Mouse (Mus musculus) midbrain, embryonic 12.5 days (tissue): ENCODE measurements around the gene Cdk4. TPM values are rescaled to one million over a fixed set of nuclear protein-coding genes. Genes with fewer than 3 reads are reported as not detected.
"Not testable (repeated sequence)": the region's sequence is repeated elsewhere in the genome, so short reads cannot be mapped to it uniquely, and the experiment has no call there.

Experiments used
- ATAC-seq: fragments of 200-750 bp; cut with Nextera tagmentation; 2 replicates; pipeline ENCODE4 v1.8.0; 2017; ENCODE audit warnings: low read depth, moderate TSS enrichment, moderate library complexity; ENCODE audit not compliant: low FRiP score
- H3K27ac ChIP-seq: fragments of 300-500 bp; sonication (generic); replicated peaks from 2 replicates; pipeline ENCODE4 v1.5.1; 2016; ENCODE audit warnings: mild to moderate bottlenecking
- H3K27me3 ChIP-seq: fragments of 300-500 bp; sonication (generic); 2 replicates; pipeline ENCODE4 v1.6.1; 2016; ENCODE audit warnings: mild to moderate bottlenecking
- H3K36me3 ChIP-seq: fragments of 300-500 bp; sonication (generic); 2 replicates; pipeline ENCODE4 v1.6.1; 2016
- H3K4me1 ChIP-seq: fragments of 300-500 bp; sonication (generic); 2 replicates; pipeline ENCODE4 v1.6.1; 2016
- H3K4me2 ChIP-seq: fragments of 300-500 bp; sonication (generic); replicated peaks from 2 replicates; pipeline ENCODE4 v1.6.1; 2016; ENCODE audit warnings: mild to moderate bottlenecking, moderate library complexity
- H3K4me3 ChIP-seq: fragments of 300-500 bp; sonication (generic); 2 replicates; pipeline ENCODE4 v1.5.1; 2016; ENCODE audit warnings: mild to moderate bottlenecking
- H3K9ac ChIP-seq: fragments of 300-500 bp; sonication (generic); replicated peaks from 2 replicates; pipeline ENCODE4 v1.6.1; 2016; ENCODE audit warnings: mild to moderate bottlenecking, moderate library complexity
- H3K9me3 ChIP-seq: fragments of 300-500 bp; sonication (generic); 2 replicates; pipeline ENCODE4 v1.6.1; 2016; ENCODE audit warnings: mild to moderate bottlenecking
- WGBS: fragments of 180-500 bp; shearing (Covaris S2); methylation state at CpG from one replicate; pipeline ENCODE4 v1.1.7; 2016; 5-methylcytosine and 5-hydroxymethylcytosine counted together
- polyA plus RNA-seq: library from polyadenylated mRNA; unstranded; fragments of >200 nt; fragmentation: Nextera tagmentation; extraction: Ambion mirVana; gene quantifications from 2 replicates; pipeline ENCODE4 v1.2.1, GENCODE M21; 2016

Gene Cdk4
- polyA plus RNA-seq, 1 experiment from 2014 or later, result 2,136 TPM

- peak; percentile 75 for ATAC-seq
- 9% methylated on average over 30 of the region's 30 CpGs for WGBS
- H3K27ac ChIP-seq, result peak overlapping the region; percentile 89
- peak overlapping the region; percentile 76 for H3K4me2 ChIP-seq
- H3K36me3 ChIP-seq, result peaks cover 43% of the 10 kb centered on the region
- no peaks in the 10 kb centered on the region for H3K27me3 ChIP-seq
- H3K9ac ChIP-seq, result peak overlapping the region; percentile 60
- peaks cover 41% of the 10 kb centered on the region for H3K4me1 ChIP-seq
- H3K9me3 ChIP-seq, result no peaks in the 10 kb centered on the region
- peak overlapping the region; percentile 61 for H3K4me3 ChIP-seq
Measured at GRCm38 (mm10) chr10:127069281-127070189, 6.2 kb downstream of the Cdk4 start.

- no peaks in the 10 kb centered on the region for H3K9me3 ChIP-seq
- H3K4me2 ChIP-seq, result peak within 1 kb of the TSS; percentile 76
- 3% methylated on average over 36 of the region's 36 CpGs for WGBS
- ATAC-seq, result peak; percentile 92
- H3K36me3 ChIP-seq, result peaks cover 34% of the 10 kb centered on the region
- H3K4me1 ChIP-seq, result peaks cover 32% of the 10 kb centered on the region
- peaks cover 5% of the 10 kb centered on the region for H3K27me3 ChIP-seq
- H3K27ac ChIP-seq, result peak within 1 kb of the TSS; percentile 89
- peak within 1 kb of the TSS; percentile 69 for H3K9ac ChIP-seq
- H3K4me3 ChIP-seq, result peak within 1 kb of the TSS; percentile 61
Measured at GRCm38 (mm10) chr10:127070190-127071121, 7.1 kb downstream of the Cdk4 start, which contains the start of gene Tspan31. Gene Tspan31, minus strand, starts transcription at chr10:127070264.

- H3K27me3 ChIP-seq, result peaks cover 13% of the 10 kb centered on the region
- H3K4me3 ChIP-seq, result peak overlapping the region; percentile 61
- peak overlapping the region; percentile 52; the same call in 1 of the 2 replicates for H3K27ac ChIP-seq
- H3K9ac ChIP-seq, result peak overlapping the region; percentile 69; the same call in 1 of the 2 replicates
- ATAC-seq, result no peak
- H3K4me1 ChIP-seq, result peaks cover 30% of the 10 kb centered on the region
- H3K9me3 ChIP-seq, result no peaks in the 10 kb centered on the region
- H3K4me2 ChIP-seq, result peak overlapping the region; percentile 76
- H3K36me3 ChIP-seq, result peaks cover 27% of the 10 kb centered on the region
- WGBS, result 79% methylated on average over 9 of the region's 9 CpGs
Measured at GRCm38 (mm10) chr10:127071203-127071602, 7.9 kb downstream of the Cdk4 start.

GRCm38 (mm10) chr10:127072270-127072669 is 8.9 kb downstream of the Cdk4 start:
- not testable (repeated sequence) for H3K4me2 ChIP-seq, H3K9ac ChIP-seq, H3K4me3 ChIP-seq, ATAC-seq, H3K27ac ChIP-seq, H3K9me3 ChIP-seq
- 90% methylated on average over 4 of the region's 4 CpGs for WGBS
- Histone ChIP-seq H3K4me1 (peaks cover 26% of the 10 kb centered on the region), H3K36me3 (peaks cover 16% of the 10 kb centered on the region), H3K27me3 (peaks cover 22% of the 10 kb centered on the region)

GRCm38 (mm10) chr10:127072969-127073368 is 9.6 kb downstream of the Cdk4 start:
- H3K4me2 ChIP-seq, H3K9me3 ChIP-seq, H3K4me3 ChIP-seq, H3K27ac ChIP-seq, H3K36me3 ChIP-seq, ATAC-seq, H3K9ac ChIP-seq: not testable (repeated sequence)
- WGBS, result 87% methylated on average over 2 of the region's 2 CpGs
- H3K4me1 ChIP-seq, result peaks cover 30% of the 10 kb centered on the region
- H3K27me3 ChIP-seq, result peaks cover 26% of the 10 kb centered on the region

GRCm38 (mm10) chr10:127073981-127074380 is 10.6 kb downstream of the Cdk4 start:
- WGBS, result 100% methylated on average over 1 of the region's 1 CpGs
- ATAC-seq, result no peak

GRCm38 (mm10) chr10:127075080-127075479 is 11.7 kb downstream of the Cdk4 start, which contains the start of gene Agap2:
Gene Agap2, plus strand, starts transcription at chr10:127075284.
- H3K4me2 ChIP-seq, result 0 out of 2 replicates have a peak within 1 kb of the TSS, but pooled peaks have one; percentile 3
- H3K9ac ChIP-seq, result 0 out of 2 replicates have a peak within 1 kb of the TSS, but pooled peaks have one; percentile 24
- no peaks in the 10 kb centered on the region for H3K36me3 ChIP-seq
- no peak for ATAC-seq
- H3K4me1 ChIP-seq, result peaks cover 26% of the 10 kb centered on the region
- WGBS, result 71% methylated on average over 9 of the region's 9 CpGs
- H3K27ac ChIP-seq, result no peak within 1 kb of the TSS
- peaks cover 43% of the 10 kb centered on the region for H3K27me3 ChIP-seq
- no peaks in the 10 kb centered on the region for H3K9me3 ChIP-seq
- no peak within 1 kb of the TSS for H3K4me3 ChIP-seq

More at GRCm38 (mm10) chr10:127073981-127074380, 10.6 kb downstream of the Cdk4 start:
- H3K4me1 ChIP-seq, result peaks cover 25% of the 10 kb centered on the region
- no peak overlapping the region for H3K9ac ChIP-seq
- no peak overlapping the region for H3K27ac ChIP-seq
- H3K27me3 ChIP-seq, result peaks cover 32% of the 10 kb centered on the region
- no peak overlapping the region for H3K4me2 ChIP-seq
- no peaks in the 10 kb centered on the region for H3K36me3 ChIP-seq
- H3K4me3 ChIP-seq, result no peak overlapping the region
- no peaks in the 10 kb centered on the region for H3K9me3 ChIP-seq

- no peaks in the 10 kb centered on the region for H3K36me3 ChIP-seq
- 78% methylated on average over 8 of the region's 8 CpGs for WGBS
- H3K9ac ChIP-seq, result no peak overlapping the region
- H3K9me3 ChIP-seq, result no peaks in the 10 kb centered on the region
- ATAC-seq, result no peak
- no peak overlapping the region for H3K4me3 ChIP-seq
- H3K4me1 ChIP-seq, result peaks cover 31% of the 10 kb centered on the region
- H3K4me2 ChIP-seq, result no peak overlapping the region
- H3K27me3 ChIP-seq, result peaks cover 49% of the 10 kb centered on the region
- no peak overlapping the region for H3K27ac ChIP-seq
Measured at GRCm38 (mm10) chr10:127075651-127076050, 12.3 kb downstream of the Cdk4 start.

- Histone ChIP-seq H3K4me1 (peaks cover 31% of the 10 kb centered on the region), H3K4me3 (no peak overlapping the region), H3K9ac (0 out of 2 replicates have a peak overlapping the region, but pooled peaks have one; percentile 24), H3K27ac (no peak overlapping the region), H3K4me2 (0 out of 2 replicates have a peak overlapping the region, but pooled peaks have one; percentile 3), H3K9me3 (no peaks in the 10 kb centered on the region), H3K27me3 (peaks cover 53% of the 10 kb centered on the region), H3K36me3 (no peaks in the 10 kb centered on the region)
- no peak for ATAC-seq
- 48% methylated on average over 4 of the region's 4 CpGs for WGBS
Measured at GRCm38 (mm10) chr10:127076082-127076481, 12.7 kb downstream of the Cdk4 start.

GRCm38 (mm10) chr10:127077515-127077914 is 14.2 kb downstream of the Cdk4 start:
- Histone ChIP-seq H3K4me2 (peak overlapping the region; percentile 99), H3K4me1 (peaks cover 42% of the 10 kb centered on the region), H3K9ac (peak overlapping the region; percentile 50; the same call in 1 of the 2 replicates), H3K9me3 (no peaks in the 10 kb centered on the region), H3K4me3 (peak overlapping the region; percentile 74), H3K27me3 (peaks cover 67% of the 10 kb centered on the region), H3K36me3 (no peaks in the 10 kb centered on the region), H3K27ac (peak overlapping the region; percentile 87)
- no peak for ATAC-seq
- 7% methylated on average over 10 of the region's 10 CpGs for WGBS

- Histone ChIP-seq H3K4me1 (peaks cover 44% of the 10 kb centered on the region), H3K27ac (peak overlapping the region; percentile 87), H3K4me3 (peak overlapping the region; percentile 74), H3K36me3 (no peaks in the 10 kb centered on the region), H3K4me2 (peak overlapping the region; percentile 99), H3K9ac (peak overlapping the region; percentile 90; the same call in 1 of the 2 replicates), H3K9me3 (no peaks in the 10 kb centered on the region), H3K27me3 (peaks cover 74% of the 10 kb centered on the region)
- WGBS, result 5% methylated on average over 11 of the region's 12 CpGs
- peak; percentile 50 for ATAC-seq
Measured at GRCm38 (mm10) chr10:127078001-127078676, 14.8 kb downstream of the Cdk4 start.
